Mouse (Mus musculus) heart, adult 18-20 months (tissue): ENCODE measurements around the gene Ube2h. TPM values are rescaled to one million over a fixed set of nuclear protein-coding genes. Genes with fewer than 3 reads are reported as not detected.
A peak's percentile ranks its signal among the peaks of the same experiment; 100 is the strongest.
"Not testable (repeated sequence)": the region's sequence is repeated elsewhere in the genome, so short reads cannot be mapped to it uniquely, and the experiment has no call there.

ENCODE experiments used
- DNase-seq, 2 experiments: peaks; one replicate each; pipeline ENCODE4 v3.0.0; 2021 to 2022; ENCODE audit warnings: mixed read lengths in 1 of 2
- total RNA-seq, 2 experiments: library from RNA; stranded (reverse); gene quantifications; 2 replicates each; pipeline ENCODE4 v1.2.3; 2021

Gene Ube2h
- total RNA-seq, 2 experiments from 2014 or later, result 56.8 to 63.6 TPM

- no peak for DNase-seq
Measured at GRCm38 (mm10) chr6:30245397-30245796, 58.9 kb downstream of the Ube2h start.

GRCm38 (mm10) chr6:30243347-30244007 is 60.9 kb downstream of the Ube2h start:
- peak in 1 of 2 experiments; percentile 14 for DNase-seq

GRCm38 (mm10) chr6:30242928-30243327 is 61.4 kb downstream of the Ube2h start:
- no peak for DNase-seq

- DNase-seq, result no peak
Measured at GRCm38 (mm10) chr6:30240105-30240504, 64.2 kb downstream of the Ube2h start.

GRCm38 (mm10) chr6:30239207-30239606 is 65.1 kb downstream of the Ube2h start:
- no peak for DNase-seq

DNA sequence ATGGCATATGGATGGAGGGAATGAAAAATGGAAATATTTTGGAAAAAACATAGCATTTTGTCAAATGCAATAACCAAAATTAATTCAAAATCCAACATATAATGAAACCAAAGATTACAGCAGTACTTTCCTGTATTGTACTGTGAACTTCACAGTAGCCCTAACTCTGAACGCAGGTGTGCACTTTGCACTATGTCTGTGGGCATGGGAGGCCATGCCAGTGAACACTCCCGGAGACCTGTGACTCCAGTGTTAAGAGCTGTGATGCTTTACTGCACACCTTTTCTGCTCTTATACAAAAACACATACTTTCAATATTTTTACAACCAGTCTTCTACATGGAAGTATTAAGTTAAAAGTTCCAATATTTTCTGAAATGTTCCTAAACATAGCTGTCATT is 66.3 kb downstream of the Ube2h start:
- DNase-seq, result no peak

DNA sequence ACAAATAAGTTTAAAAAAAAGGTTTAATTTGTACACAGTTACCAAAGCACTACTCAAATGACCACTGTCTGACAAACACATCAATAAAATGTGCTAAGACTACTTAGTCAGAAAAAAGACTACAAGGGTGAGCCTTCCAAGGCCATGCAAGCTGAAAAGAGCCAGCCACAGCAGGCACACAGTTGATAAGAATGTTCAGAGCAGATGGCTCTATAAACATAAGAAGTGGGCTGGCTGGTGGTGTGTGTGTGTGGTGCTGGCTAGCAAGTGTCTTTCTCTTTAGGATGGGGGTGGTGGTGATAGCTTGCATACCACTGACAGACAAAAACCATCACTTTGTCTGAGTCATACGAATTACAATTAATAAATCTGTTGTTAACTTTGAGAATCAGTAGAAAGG is 67.8 kb downstream of the Ube2h start:
- DNase-seq, result no peak

DNA sequence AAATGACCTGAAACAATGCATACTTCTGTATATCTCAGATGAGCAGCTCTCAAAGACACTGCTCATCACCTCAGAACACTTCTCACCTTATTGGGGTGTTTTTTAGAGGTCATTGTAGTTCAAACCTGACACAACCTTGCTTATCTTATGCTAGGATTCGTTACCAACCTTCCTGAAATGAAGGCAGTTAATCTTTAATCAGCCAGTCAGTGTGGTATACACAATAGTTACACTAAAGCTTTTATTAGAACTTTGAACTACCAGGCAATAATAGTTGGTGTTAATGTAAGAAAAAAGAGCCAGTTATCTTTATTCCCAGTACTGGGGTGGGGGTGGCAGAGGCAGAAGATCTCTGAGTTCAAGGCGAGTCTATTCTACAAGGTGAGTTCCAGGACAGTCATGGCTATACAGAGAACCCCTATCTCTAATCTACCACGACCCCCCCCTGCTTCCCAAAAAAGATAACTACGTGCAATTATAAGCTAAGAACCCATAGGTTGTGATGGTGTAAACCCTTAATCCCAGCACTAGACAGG is 72.5 kb downstream of the Ube2h start:
- DNase-seq, result no peak

- DNase-seq, result peak; percentile 39 to 67
Measured at GRCm38 (mm10) chr6:30230246-30230645, 74.1 kb downstream of the Ube2h start.

DNA sequence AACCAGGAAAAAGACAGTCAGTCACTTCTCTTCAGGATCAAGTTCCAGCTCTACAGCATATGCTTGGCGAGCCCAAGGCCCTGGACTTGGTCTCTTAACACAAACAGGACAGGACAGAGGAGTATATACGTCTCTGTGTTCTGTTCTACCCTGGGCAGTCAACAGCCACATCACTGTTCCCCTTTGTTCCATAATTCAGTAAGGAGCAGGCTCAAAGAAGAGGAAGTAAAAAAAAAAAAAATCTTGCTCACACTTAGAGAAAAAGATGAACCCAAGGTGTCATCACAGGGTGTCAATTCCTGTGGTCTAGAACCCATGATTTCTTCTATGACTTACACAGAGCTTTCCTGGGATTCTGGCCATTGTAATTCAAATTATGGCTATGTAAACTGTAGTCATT is 75.4 kb downstream of the Ube2h start:
- DNase-seq, result no peak

DNA sequence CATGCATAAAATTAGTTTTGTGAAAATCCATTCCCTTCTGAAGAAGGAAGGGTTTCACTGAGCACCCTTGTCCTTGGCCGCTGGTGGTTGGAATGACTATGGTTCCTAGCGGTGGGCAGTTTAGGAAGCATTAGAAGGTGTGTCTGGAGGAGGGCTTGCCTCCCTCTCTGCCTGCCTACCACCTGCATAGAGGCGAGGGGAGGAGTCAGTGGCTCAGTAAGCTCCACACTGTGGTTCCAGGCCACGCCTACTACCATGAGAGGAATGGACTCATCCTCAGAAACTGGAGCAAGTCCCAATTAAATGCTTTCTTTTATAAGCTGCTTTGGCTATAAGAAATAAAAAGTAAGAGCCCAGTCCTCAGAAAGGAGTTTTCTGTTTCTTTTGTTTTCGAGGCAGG is 76.0 kb downstream of the Ube2h start:
- DNase-seq, result no peak

DNA sequence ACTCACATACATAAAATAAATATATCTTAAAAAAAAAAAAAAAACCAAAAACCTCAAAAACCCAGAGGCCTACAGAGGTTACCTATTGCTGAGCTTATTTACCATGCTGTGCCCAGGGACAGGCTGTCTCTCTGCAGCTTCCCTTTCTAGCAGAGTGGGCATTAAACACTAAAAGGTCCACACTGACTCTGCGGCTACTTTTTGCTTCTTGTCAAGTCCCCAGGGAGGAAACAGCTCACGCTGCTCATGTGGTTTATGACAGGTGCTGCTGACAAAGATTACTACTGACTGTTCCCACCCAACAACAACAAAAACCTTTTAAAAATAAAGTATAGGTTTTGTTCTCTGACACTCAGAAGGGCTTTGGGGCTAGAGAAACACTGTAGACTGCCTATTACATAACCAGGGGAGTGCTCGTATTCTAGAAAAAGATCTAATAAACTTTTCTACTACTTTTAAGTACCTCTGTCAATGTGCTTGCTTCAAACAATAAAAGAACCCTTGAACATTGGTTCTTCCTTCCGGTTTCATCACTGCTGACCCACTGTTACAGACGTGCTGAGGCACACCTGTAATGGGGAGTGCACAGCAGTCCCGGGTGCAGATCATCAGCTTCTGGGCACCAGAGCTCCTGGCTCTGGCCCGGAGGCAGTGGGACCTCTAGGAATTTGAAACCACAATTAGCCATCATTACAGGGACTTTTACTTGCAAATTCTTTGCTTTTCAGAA is 77.2 kb downstream of the Ube2h start:
- DNase-seq, result no peak

DNA sequence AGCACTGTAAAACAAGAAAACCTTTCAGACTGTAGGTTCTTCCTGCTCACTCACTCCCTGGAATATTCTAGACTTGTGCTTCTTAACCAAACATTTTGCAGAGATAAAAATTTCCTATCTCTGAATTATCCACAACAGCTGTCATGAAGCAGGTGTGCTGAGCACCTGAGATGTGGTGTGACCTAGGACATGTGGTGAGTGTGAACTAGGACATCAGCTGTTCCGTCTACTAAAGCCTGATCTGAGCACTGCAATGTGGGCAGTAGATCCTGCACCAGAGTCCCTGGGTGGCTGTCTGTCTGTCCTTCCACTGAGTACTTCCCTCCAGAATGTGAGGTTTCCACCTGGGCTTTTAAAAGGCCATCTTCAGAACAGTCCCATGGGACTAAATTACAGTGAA is 79.6 kb downstream of the Ube2h start:
- no peak for DNase-seq

- DNase-seq, result no peak
Measured at GRCm38 (mm10) chr6:30222321-30222720, 82.0 kb downstream of the Ube2h start.

DNA sequence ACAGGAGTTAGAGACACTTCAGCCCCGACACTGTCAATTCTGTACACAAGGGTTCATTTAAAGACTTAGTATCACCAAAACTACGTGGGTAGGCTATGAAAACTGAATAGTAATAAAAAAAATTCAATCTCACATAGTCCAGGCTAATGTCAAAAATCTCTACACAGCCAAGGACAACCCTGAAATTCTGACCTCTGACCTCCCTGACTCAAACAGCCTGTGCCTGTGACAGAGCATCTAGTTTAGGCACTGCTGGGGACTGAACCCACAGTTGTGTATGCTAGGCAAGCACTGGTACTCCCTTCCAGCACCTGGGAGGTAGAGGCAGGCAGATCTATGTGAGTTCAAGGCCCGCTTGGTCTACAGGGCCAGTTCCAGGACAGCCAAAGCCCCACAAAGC is 86.8 kb downstream of the Ube2h start:
- DNase-seq, result no peak

- no peak for DNase-seq
Measured at GRCm38 (mm10) chr6:30212468-30212867, 91.9 kb downstream of the Ube2h start.

GRCm38 (mm10) chr6:30211641-30212455 is 92.5 kb downstream of the Ube2h start:
- DNase-seq, result peak in 1 of 2 experiments; percentile 25

DNA sequence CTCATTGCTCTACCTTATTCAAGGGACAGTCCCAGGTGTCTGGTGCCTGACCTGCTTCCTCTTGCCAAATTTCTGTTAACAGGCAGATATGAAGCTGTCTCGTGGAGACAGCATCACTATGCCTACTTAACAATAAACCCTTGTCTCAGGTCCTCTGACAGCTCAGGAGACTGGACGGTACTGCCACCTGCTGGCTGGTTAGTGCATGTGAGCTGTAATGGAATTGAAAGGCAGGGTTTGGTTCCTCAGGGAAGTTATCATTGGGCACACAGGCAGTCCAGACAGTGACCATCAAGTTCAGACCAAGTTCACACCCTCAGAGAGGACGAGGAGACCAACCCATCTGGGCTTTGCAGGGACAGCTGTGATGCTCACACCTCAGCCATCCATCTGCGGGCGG is 93.6 kb downstream of the Ube2h start:
- DNase-seq, result peak; percentile 57 to 78

DNA sequence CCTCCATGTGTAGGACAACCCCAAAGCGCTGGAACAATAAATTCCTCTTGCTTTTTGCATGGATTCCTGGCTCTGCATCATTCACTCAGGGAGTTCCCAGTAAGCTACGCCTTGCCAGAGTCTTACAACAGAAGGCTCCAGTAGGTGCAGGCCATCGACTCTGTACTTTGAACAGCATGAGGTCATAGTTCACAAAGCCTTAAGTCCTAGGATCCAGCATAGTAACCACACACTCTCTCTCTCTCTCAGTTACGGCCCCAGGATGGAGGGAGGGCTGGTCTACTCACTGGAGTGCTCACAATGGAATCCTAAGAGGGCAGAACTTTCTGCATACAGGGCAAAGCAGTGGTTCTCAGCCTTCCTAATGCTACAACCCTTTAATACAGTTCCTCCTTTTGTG is 95.5 kb downstream of the Ube2h start:
- no peak for DNase-seq

DNA sequence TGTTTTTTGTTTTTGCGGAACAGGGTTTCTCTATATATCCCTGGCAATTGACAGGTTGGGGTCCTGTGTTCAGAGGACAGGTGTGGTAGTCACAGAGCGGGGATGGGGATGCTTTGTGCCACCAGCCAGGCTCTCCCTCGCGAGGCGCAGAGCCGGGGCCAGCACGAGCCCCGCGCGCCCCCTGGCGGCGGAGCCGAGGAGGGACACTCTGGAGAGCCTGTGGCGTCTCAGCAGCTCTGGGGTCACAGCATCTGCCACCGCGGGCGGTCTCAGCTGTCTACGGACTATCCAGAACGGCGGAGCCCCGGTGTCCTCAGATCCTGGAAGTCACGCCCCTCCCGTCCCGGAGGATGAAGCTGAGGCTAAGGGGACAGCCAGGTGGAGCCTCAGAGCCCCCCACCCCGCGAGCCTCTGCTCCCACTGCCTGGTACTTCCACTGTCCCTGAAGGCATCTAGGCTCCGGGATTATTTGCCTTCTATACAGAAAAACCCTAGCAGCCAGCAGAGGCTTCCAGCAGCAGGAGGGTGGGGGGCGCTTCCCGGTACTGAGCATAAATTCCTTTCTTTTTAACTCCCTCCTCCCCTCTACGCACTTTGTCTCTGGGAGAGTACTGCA is 98.6 kb downstream of the Ube2h start:
- peak; percentile 72 to 79 for DNase-seq

DNA sequence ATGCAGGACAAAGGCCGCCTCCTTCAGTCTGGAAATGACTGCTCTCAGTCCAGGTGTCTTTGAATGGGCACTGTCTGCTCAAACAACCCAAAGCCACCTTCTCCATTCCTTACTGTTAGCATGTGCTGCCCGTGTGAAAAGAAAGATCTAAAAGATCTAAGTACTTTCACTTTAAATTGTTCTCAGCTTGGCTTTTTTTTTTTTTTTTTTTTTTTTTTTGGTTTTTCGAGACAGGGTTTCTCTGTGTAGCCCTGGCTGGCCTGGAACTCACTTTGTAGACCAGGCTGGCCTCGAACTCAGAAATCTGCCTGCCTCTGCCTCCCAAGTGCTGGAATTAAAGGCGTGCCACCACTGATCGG is 99.2 kb downstream of the Ube2h start:
- not testable (repeated sequence) for DNase-seq

DNA sequence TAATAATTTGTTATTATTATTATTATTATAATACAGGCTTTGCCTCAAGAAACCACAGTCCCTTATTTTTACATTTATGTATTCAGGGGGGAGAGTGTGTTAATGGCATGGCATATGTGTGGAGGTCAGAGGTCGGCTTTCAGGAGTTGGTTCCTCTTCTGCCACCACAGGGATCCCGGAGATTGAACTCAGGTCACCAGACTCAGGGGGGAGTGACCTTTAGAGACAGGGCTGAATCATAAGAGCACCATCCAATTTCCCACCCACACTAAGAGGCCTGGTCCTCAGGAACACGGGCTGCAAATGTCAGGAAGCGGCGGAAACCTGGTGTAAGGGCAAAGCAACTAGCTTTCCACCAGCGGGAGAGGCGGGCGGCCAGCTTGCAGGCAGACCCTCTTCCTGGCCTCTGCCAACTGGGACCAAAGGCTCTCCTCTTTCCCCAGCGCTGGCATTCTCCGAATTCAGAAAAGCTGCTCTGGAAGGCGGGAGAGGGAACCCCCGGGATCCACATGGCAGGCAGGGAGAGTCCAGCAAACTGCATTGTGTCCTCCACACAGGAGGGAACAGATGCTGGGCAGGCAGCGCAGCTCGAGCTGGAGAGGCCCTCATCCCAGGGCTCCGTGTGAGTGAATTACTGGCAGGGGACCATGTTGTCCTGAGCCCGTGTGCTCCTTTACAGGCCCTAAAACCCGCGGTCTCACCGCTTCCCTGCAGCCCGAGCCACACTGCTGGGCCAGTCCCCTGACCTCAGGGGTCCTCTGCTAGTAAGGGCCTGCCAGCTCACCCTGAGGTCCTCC is 99.8 kb downstream of the Ube2h start:
- no peak for DNase-seq
